Mouse (Mus musculus) small intestine, adult 2 months (tissue): ENCODE results near the gene Acbd4. TPM values are rescaled to one million over a fixed set of nuclear protein-coding genes. Genes with fewer than 3 reads are reported as not detected.

Source experiments
- H3K27ac ChIP-seq: fragments of 200-500 bp; 2 replicates; pipeline ENCODE4 v1.5.1; 2012; ENCODE audit warnings: low read depth, low read length, control low read depth, inconsistent platforms; ENCODE audit not compliant: insufficient read depth
- H3K27me3 ChIP-seq: fragments of 200-500 bp; 2 replicates; pipeline ENCODE4 v1.6.1; 2012; ENCODE audit warnings: mild to moderate bottlenecking, moderate library complexity, low read length, inconsistent platforms; ENCODE audit not compliant: control insufficient read depth, insufficient read depth
- H3K36me3 ChIP-seq: fragments of 200-500 bp; 2 replicates; pipeline ENCODE4 v1.6.1; 2012; ENCODE audit warnings: mild to moderate bottlenecking, low read length, control low read depth, inconsistent platforms; ENCODE audit not compliant: control insufficient read depth, insufficient read depth
- H3K4me1 ChIP-seq: fragments of 200-500 bp; 2 replicates; pipeline ENCODE4 v1.6.1; 2012; ENCODE audit warnings: low read length, inconsistent platforms, mixed read lengths; ENCODE audit not compliant: control insufficient read depth, insufficient read depth, insufficient read length
- H3K4me3 ChIP-seq: fragments of 200-500 bp; 2 replicates; pipeline ENCODE4 v1.5.1; 2012; ENCODE audit warnings: low read depth, mild to moderate bottlenecking, control low read depth, inconsistent platforms, low read length, moderate library complexity
- CTCF ChIP-seq: fragments of 200-500 bp; IDR thresholded peaks from 2 replicates; pipeline ENCODE4 v1.5.1; 2012; ENCODE audit warnings: low read depth, mild to moderate bottlenecking, control low read depth, inconsistent platforms, low read length, moderate library complexity, mixed read lengths; ENCODE audit not compliant: insufficient replicate concordance, insufficient read length; ENCODE audit errors: extremely low read depth
- POLR2A ChIP-seq: fragments of 200-500 bp; IDR thresholded peaks from 2 replicates; pipeline ENCODE4 v1.6.1; 2012; ENCODE audit warnings: low read depth, mild to moderate bottlenecking, control low read depth, inconsistent platforms, low read length, moderate library complexity
- WGBS: fragments of 180-500 bp; shearing (Covaris S2); methylation state at CpG from one replicate; pipeline ENCODE4 v1.1.7; 2018; 5-methylcytosine and 5-hydroxymethylcytosine counted together
- polyA plus RNA-seq: library from polyadenylated mRNA; depleted of rRNA; stranded (reverse); fragments of >200 nt; gene quantifications from 2 replicates; pipeline ENCODE4 v1.2.3, GENCODE M21; 2012

Acbd4 gene
- polyA plus RNA-seq, 1 experiment = 234 TPM

- Histone ChIP-seq H3K27me3 (no peaks in the 10 kb centered on the region), H3K36me3 (no peaks in the 10 kb centered on the region), H3K4me1 (peaks cover 13% of the 10 kb centered on the region), H3K27ac (no peak overlapping the region), H3K4me3 (no peak overlapping the region)
- TF ChIP-seq POLR2A (no peak), CTCF (no peak)
- 82% methylated on average over 6 of the region's 6 CpGs for whole genome bisulfite sequencing
Measured at GRCm38 (mm10) chr11:103081631-103082030, 19.9 kb upstream of the Acbd4 start.

GRCm38 (mm10) chr11:103093306-103093705 is 8.2 kb upstream of the Acbd4 start:
- Histone ChIP-seq H3K4me3 (no peak overlapping the region), H3K27me3 (no peaks in the 10 kb centered on the region), H3K36me3 (no peaks in the 10 kb centered on the region), H3K27ac (no peak overlapping the region; the same call in 1 of the 2 replicates), H3K4me1 (peaks cover 23% of the 10 kb centered on the region)
- no peak for TF ChIP-seq CTCF
- TF ChIP-seq POLR2A = no peak
- WGBS = 38% methylated on average over 7 of the region's 7 CpGs

GRCm38 (mm10) chr11:103093862-103094833 is 7.3 kb upstream of the Acbd4 start:
- no peaks in the 10 kb centered on the region for H3K36me3 ChIP-seq
- peak overlapping the region; percentile 24; the same call in 1 of the 2 replicates for H3K27ac ChIP-seq
- no peak for TF ChIP-seq CTCF
- TF ChIP-seq POLR2A = no peak
- H3K27me3 ChIP-seq = no peaks in the 10 kb centered on the region
- 40% methylated on average over 20 of the region's 20 CpGs for WGBS
- peaks cover 23% of the 10 kb centered on the region for H3K4me1 ChIP-seq
- H3K4me3 ChIP-seq = no peak overlapping the region

GRCm38 (mm10) chr11:103095107-103095670 is 6.3 kb upstream of the Acbd4 start:
- peak overlapping the region; percentile 24; the same call in 1 of the 2 replicates for H3K27ac ChIP-seq
- H3K27me3 ChIP-seq = no peaks in the 10 kb centered on the region
- peaks cover 23% of the 10 kb centered on the region for H3K4me1 ChIP-seq
- no peaks in the 10 kb centered on the region for H3K36me3 ChIP-seq
- WGBS = 85% methylated on average over 9 of the region's 9 CpGs
- TF ChIP-seq CTCF = no peak
- H3K4me3 ChIP-seq = no peak overlapping the region

GRCm38 (mm10) chr11:103095801-103096200 is 5.7 kb upstream of the Acbd4 start:
- Histone ChIP-seq H3K27ac (no peak overlapping the region), H3K27me3 (no peaks in the 10 kb centered on the region), H3K36me3 (no peaks in the 10 kb centered on the region), H3K4me3 (no peak overlapping the region), H3K4me1 (peaks cover 23% of the 10 kb centered on the region)
- 88% methylated on average over 6 of the region's 6 CpGs for WGBS
- no peak for TF ChIP-seq CTCF
- TF ChIP-seq POLR2A = no peak

GRCm38 (mm10) chr11:103096979-103097894 is 4.2 kb upstream of the Acbd4 start:
- Histone ChIP-seq H3K27me3 (no peaks in the 10 kb centered on the region), H3K4me3 (no peak overlapping the region), H3K4me1 (peaks cover 27% of the 10 kb centered on the region), H3K27ac (no peak overlapping the region), H3K36me3 (no peaks in the 10 kb centered on the region)
- WGBS = 48% methylated on average over 22 of the region's 22 CpGs
- TF ChIP-seq CTCF = no peak
- no peak for TF ChIP-seq POLR2A

GRCm38 (mm10) chr11:103098531-103099190 is 2.8 kb upstream of the Acbd4 start:
- Histone ChIP-seq H3K36me3 (no peaks in the 10 kb centered on the region), H3K4me1 (peaks cover 23% of the 10 kb centered on the region), H3K4me3 (no peak overlapping the region), H3K27ac (no peak overlapping the region), H3K27me3 (no peaks in the 10 kb centered on the region)
- no peak for TF ChIP-seq CTCF
- TF ChIP-seq POLR2A = no peak
- WGBS = 66% methylated on average over 11 of the region's 11 CpGs
